Mouse (Mus musculus) kidney, adult 9 months (tissue): Measurements from ENCODE around the gene Htr5b.
A peak's percentile ranks its signal among the peaks of the same experiment; 100 is the strongest.

ENCODE experiments used
- DNase-seq: peaks from one replicate; pipeline ENCODE4 v3.0.0; 2022

Htr5b gene

GRCm38 (mm10) chr1:121483091-121483490 lies 45.2 kb downstream of the Htr5b start:
- DNase-seq: no peak

GRCm38 (mm10) chr1:121479403-121479802 lies 48.9 kb downstream of the Htr5b start:
- no peak for DNase-seq

GRCm38 (mm10) chr1:121478284-121478980 lies 49.8 kb downstream of the Htr5b start:
- DNase-seq: no peak

- DNase-seq: no peak
Observed at GRCm38 (mm10) chr1:121477716-121478115, 50.5 kb downstream of the Htr5b start.

- no peak for DNase-seq
Observed at GRCm38 (mm10) chr1:121471503-121471902, 56.8 kb downstream of the Htr5b start.

GRCm38 (mm10) chr1:121468271-121468670 lies 60.0 kb downstream of the Htr5b start:
- DNase-seq: peak; percentile 32

- no peak for DNase-seq
Observed at GRCm38 (mm10) chr1:121466276-121466675, 62.0 kb downstream of the Htr5b start.

GRCm38 (mm10) chr1:121463806-121464205 lies 64.5 kb downstream of the Htr5b start:
- DNase-seq: peak; percentile 91

GRCm38 (mm10) chr1:121462643-121463042 lies 65.6 kb downstream of the Htr5b start:
- DNase-seq: no peak

- DNase-seq: no peak
Observed at GRCm38 (mm10) chr1:121461895-121462294, 66.4 kb downstream of the Htr5b start.

GRCm38 (mm10) chr1:121460077-121460476 lies 68.2 kb downstream of the Htr5b start:
- no peak for DNase-seq
